Mouse (Mus musculus): ENCODE results near the gene Rptor. TPM values are rescaled to one million over a fixed set of nuclear protein-coding genes. Genes with fewer than 3 reads are reported as not detected.

The Rptor gene
- polyA plus RNA-seq, 1 experiment from 2014 or later: 18.3 TPM

DNA sequence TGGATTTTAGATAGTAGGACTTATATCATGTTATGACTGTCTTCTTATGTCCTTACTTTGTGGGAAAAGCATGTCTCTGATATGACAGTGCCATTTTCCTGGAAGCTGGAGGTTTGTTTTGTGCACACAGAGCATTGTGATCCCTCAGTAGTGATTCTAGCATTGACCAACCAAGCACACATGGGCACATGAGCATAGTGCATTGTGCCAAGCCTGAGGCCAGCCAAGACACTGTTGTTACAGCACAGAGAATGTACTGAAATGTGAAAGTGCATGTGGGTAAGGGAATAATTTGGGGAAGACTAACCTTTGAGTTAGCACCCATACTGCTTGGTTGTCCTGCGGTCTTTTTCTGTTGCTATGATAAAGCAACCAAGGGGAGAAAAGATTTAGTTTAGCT, 191.3 kb downstream of the Rptor start:
- Histone ChIP-seq H3K4me2 (replicated peaks) (no peak overlapping the region), H3K9me3 (no peaks in the 10 kb centered on the region), H3K36me3 (no peaks in the 10 kb centered on the region), H3K27me3 (no peaks in the 10 kb centered on the region), H3K9ac (replicated peaks) (no peak overlapping the region), H3K4me3 (no peak overlapping the region), H3K4me1 (peaks cover 6% of the 10 kb centered on the region), H3K27ac (replicated peaks) (no peak overlapping the region)
- no peak for ATAC-seq (ENCODE audit: low FRiP score, low read depth)
- WGBS: 96% methylated on average over 1 of the region's 1 CpGs

DNA sequence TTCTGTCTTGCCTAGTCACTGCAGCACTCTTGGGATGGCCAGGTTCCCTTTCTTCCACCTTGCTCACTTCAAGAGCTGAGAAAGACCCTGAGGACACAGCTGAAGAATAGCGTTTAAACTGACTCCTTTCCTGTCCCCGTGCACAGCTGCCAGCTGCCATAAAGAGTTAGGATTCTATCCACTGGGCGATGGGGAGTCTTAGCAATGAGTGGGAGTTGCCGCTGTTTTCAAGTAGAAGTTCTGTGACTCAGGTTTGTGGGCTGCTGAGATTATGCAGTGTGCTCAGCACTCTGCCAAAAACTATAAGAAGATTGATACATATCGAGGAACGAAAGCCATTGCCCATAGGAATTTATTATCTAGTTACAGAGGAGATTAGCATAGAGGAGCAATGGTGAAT, 192.0 kb downstream of the Rptor start:
- WGBS: 88% methylated on average over 6 of the region's 6 CpGs
- H3K36me3 ChIP-seq: no peaks in the 10 kb centered on the region
- H3K9ac ChIP-seq (replicated peaks): no peak overlapping the region
- no peaks in the 10 kb centered on the region for H3K9me3 ChIP-seq
- no peak for ATAC-seq (ENCODE audit: low FRiP score, low read depth)
- H3K4me1 ChIP-seq: peaks cover 2% of the 10 kb centered on the region
- no peak overlapping the region for H3K4me3 ChIP-seq
- no peak overlapping the region for H3K4me2 ChIP-seq (replicated peaks)
- H3K27me3 ChIP-seq: no peaks in the 10 kb centered on the region
- H3K27ac ChIP-seq (replicated peaks): no peak overlapping the region

DNA sequence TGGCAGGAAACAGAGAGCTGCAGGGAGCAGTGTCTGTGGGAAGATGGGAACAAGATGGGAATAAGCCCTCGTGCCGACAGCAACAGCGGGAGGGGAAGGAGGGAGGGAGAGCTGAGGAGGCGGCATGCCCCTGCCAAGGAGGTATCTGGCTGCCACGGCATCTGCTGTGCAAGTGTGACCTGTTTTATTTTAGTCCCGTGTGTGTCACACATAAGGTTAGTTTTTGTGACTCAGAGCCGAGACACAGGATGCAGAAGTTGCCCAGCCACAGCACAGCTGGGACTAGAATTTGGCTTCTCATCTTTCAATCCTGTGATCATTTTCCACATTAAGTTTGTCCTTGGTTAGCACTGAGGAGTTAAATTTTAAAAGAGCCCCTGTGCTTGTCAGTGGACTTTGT, 193.7 kb downstream of the Rptor start:
- no peak for ATAC-seq (ENCODE audit: low FRiP score, low read depth)
- Histone ChIP-seq H3K4me3 (no peak overlapping the region), H3K27me3 (no peaks in the 10 kb centered on the region), H3K36me3 (no peaks in the 10 kb centered on the region), H3K9ac (replicated peaks) (no peak overlapping the region), H3K4me1 (no peaks in the 10 kb centered on the region; the same call in 1 of the 2 replicates), H3K27ac (replicated peaks) (no peak overlapping the region), H3K4me2 (replicated peaks) (no peak overlapping the region), H3K9me3 (no peaks in the 10 kb centered on the region)
- WGBS: 68% methylated on average over 7 of the region's 7 CpGs

DNA sequence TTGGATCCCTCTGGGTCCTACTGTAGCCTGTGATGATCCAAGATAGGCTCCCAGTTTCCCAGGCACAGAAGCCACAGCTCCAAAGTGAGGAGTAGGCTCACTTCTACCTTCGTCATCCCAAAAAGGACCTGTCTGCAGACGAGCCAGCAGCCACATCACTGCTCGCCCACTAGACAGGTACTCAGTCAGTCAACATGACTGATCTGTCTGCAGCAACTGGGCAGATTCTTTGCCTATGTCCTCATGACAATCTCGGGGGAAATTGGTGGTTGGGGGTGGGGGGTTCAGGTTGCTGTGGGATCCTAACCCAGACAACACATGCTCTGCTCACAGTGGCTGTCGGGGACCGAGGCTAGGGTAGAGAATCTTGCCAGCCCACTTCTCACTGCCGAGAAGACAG, 194.1 kb downstream of the Rptor start:
- 89% methylated on average over 7 of the region's 7 CpGs for WGBS
- ATAC-seq (ENCODE audit: low FRiP score, low read depth): no peak
- Histone ChIP-seq H3K9ac (replicated peaks) (no peak overlapping the region), H3K36me3 (no peaks in the 10 kb centered on the region), H3K4me3 (no peak overlapping the region), H3K27ac (replicated peaks) (no peak overlapping the region), H3K4me1 (no peaks in the 10 kb centered on the region; the same call in 1 of the 2 replicates), H3K27me3 (no peaks in the 10 kb centered on the region), H3K9me3 (no peaks in the 10 kb centered on the region), H3K4me2 (replicated peaks) (no peak overlapping the region)

DNA sequence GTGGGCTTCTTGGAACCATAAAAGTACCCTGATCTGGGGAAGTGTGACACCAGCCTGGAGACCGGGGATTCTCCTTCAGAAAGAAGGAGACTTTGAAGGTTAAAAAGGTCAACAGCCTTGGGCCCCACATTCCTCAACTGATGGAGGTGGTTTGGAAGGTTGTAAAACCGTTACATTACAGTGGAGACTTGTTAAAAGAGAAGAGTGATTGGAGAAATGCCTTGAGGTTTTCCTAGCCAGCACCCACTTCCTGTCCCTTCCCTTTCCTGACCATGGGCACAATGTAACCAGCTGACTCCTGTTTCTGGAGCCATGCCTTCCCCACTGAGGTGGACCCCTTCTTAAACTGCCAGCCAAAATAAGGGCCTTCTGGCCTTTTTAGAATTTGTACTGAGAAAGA, 196.8 kb downstream of the Rptor start:
- WGBS: 82% methylated on average over 2 of the region's 2 CpGs
- no peak for ATAC-seq (ENCODE audit: low FRiP score, low read depth)
- no peaks in the 10 kb centered on the region for H3K27me3 ChIP-seq

DNA sequence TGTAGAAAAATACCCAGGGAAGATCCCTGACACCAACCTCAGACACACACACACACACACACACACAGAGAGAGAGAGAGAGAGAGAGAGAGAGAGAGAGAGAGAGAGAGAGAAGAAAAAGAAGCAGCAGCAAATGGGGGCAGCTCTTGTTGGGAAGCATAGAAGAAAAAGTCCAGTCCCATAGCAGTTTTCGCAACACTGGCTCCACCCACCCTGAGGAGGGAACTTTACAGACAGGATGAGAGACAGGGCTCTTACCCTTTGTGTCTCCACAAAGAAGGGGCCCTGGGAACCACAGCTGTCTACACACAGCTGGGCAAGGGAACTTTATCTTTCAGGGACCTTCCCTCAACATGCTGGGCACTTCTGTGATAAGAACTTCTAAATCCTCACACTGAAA, 199.2 kb downstream of the Rptor start:
- Histone ChIP-seq H3K4me1 (peaks cover 5% of the 10 kb centered on the region; the same call in 1 of the 2 replicates), H3K9me3 (no peaks in the 10 kb centered on the region), H3K36me3 (no peaks in the 10 kb centered on the region), H3K4me3 (no peak overlapping the region), H3K27ac (replicated peaks) (0 out of 2 replicates have a peak overlapping the region, but pooled peaks have one; percentile 5), H3K27me3 (no peaks in the 10 kb centered on the region), H3K4me2 (replicated peaks) (no peak overlapping the region), H3K9ac (replicated peaks) (no peak overlapping the region)
- no peak for ATAC-seq (ENCODE audit: low FRiP score, low read depth)
- WGBS: 76% methylated on average over 1 of the region's 1 CpGs

More for the DNA sequence above, 196.8 kb downstream of the Rptor start:
- H3K4me3 ChIP-seq: no peak overlapping the region
- no peaks in the 10 kb centered on the region for H3K36me3 ChIP-seq
- H3K4me2 ChIP-seq (replicated peaks): no peak overlapping the region
- H3K9me3 ChIP-seq: no peaks in the 10 kb centered on the region
- no peak overlapping the region for H3K9ac ChIP-seq (replicated peaks)
- no peak overlapping the region for H3K27ac ChIP-seq (replicated peaks)
- peaks cover 5% of the 10 kb centered on the region; the same call in 1 of the 2 replicates for H3K4me1 ChIP-seq

DNA sequence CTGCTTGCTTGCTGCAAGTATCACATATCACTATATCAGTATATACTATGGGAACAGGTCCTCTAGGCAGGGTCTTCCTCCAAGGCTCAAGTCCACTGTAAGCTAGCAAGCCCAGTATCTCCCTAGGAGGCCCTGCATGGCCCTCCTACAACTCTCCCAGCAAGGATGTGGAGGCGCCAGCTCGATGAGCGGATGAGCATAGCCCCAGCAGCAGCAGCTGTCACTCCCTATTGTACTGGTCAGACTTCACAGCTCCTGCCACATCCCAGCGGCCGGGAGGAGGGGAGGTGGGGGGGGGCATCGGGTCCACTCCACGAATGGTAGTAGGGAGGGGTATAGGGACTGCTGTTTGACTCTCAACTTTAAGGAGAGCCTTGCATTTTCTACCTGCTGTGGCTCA, 200.2 kb downstream of the Rptor start:
- Histone ChIP-seq H3K4me2 (replicated peaks) (no peak overlapping the region), H3K4me3 (no peak overlapping the region), H3K27ac (replicated peaks) (no peak overlapping the region), H3K9me3 (no peaks in the 10 kb centered on the region), H3K27me3 (no peaks in the 10 kb centered on the region), H3K4me1 (peaks cover 8% of the 10 kb centered on the region; the same call in 1 of the 2 replicates), H3K36me3 (peaks cover 3% of the 10 kb centered on the region; the same call in 1 of the 2 replicates), H3K9ac (replicated peaks) (no peak overlapping the region)
- no peak for ATAC-seq (ENCODE audit: low FRiP score, low read depth)
- 58% methylated on average over 7 of the region's 7 CpGs for WGBS

DNA sequence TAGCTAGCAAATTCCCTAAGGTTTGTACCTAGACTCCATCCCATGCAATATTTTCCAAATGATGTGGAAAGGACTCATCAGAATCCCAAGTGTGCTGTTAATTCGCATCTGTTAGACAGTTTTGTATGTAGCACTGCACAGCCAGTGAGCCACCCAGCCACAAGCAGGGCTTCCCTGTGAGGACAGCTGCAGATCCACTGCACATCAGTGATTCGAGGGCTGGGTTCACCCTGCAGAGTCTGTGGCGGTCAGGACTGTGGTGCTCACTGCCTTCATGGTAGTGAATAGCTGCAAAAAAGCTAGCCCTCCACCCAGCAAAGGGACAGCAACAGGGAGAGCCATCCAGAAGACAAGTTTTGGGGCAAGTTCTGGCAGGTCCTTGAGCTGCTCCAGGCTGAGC, 201.7 kb downstream of the Rptor start:
- Histone ChIP-seq H3K9ac (replicated peaks) (no peak overlapping the region), H3K36me3 (peaks cover 7% of the 10 kb centered on the region; the same call in 1 of the 2 replicates), H3K4me2 (replicated peaks) (no peak overlapping the region), H3K4me1 (peaks cover 8% of the 10 kb centered on the region; the same call in 1 of the 2 replicates), H3K27me3 (no peaks in the 10 kb centered on the region), H3K27ac (replicated peaks) (0 out of 2 replicates have a peak overlapping the region, but pooled peaks have one; percentile 11), H3K4me3 (no peak overlapping the region), H3K9me3 (no peaks in the 10 kb centered on the region)
- no peak for ATAC-seq (ENCODE audit: low FRiP score, low read depth)
- WGBS: 90% methylated on average over 3 of the region's 3 CpGs

DNA sequence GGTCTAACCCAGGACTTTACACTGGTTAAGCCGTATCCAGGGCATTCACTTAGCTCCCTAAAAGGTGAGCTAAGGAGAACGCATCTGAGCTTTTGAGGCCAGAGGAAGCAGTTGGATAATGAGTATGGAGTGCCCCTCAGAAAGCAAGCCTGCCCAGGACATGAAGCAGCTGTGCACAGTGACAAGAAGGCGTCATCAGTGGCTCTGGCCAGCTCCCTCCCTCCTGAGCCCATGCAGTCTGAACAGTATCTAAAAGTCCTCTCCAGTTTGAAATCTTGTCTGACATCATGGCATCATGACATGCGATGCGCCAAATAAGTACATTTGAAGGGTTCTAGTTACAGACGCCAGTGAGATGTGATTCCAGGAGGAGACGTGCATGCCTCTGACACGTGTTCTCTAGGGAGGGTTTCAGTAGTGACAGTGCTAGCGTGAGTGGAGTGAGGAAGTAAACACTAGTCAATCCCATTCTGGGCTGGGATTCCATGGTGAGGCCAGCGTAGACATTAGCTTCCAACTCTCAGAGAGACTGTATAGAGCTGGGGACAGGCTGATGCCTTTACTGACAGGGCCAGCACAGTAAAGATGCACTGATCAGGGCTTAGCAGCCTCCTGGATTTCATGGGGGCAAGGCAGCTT, 202.5 kb downstream of the Rptor start:
- no peak overlapping the region for H3K27ac ChIP-seq (replicated peaks)
- H3K4me2 ChIP-seq (replicated peaks): no peak overlapping the region
- no peaks in the 10 kb centered on the region for H3K27me3 ChIP-seq
- peaks cover 12% of the 10 kb centered on the region; the same call in 1 of the 2 replicates for H3K36me3 ChIP-seq
- no peak overlapping the region for H3K9ac ChIP-seq (replicated peaks)
- H3K9me3 ChIP-seq: no peaks in the 10 kb centered on the region
- 94% methylated on average over 10 of the region's 10 CpGs for WGBS
- H3K4me1 ChIP-seq: peaks cover 8% of the 10 kb centered on the region; the same call in 1 of the 2 replicates
- ATAC-seq (ENCODE audit: low FRiP score, low read depth): no peak
- H3K4me3 ChIP-seq: no peak overlapping the region

DNA sequence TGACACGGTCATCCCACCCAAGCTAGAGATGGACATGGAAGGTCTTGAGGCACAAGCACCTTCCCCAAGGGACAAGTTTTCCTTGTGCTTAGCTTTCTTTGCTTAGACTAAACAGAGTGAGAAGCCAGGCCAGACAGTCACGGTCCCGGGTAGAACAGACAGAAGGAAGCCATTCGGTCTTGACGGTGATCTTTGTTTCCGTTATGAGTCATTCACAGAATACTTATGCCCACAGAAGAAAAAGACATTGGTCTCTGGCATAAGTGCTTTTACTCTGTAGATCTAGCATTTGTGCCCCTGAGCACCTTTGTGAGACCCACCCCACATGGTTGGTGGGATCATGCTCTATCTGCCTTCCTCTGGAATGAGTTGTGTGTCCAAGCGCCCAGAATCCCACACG, 203.8 kb downstream of the Rptor start:
- 93% methylated on average over 8 of the region's 8 CpGs for WGBS

DNA sequence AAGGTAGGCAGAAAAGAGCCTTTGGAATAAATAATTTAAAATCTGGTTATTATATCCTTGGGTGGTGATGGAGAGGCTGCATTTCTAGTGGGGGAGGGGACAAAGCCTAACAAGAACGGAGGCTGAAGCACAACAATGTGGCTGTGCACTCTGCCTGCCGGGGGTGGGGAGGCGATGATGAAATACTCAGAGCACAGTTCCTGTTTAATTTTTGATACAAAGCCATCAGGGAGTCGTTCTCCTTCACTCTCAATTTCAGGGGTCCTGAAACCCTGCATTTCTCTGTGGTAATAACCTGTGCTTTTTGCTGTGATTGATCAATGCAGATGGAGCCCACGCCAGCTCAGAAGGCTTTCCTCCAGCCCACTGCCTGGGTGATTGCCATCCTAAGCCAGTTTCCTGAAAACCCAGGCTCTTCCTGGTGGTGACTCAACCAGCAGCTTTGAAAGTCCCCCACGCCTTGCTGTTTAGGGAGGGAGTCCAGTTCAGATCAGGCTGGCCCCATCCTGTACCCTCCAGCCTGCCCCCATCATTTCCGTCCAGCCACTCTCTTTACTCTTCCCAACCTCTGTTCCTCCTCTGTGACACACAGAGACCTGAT, 204.8 kb downstream of the Rptor start:
- 80% methylated on average over 7 of the region's 7 CpGs for WGBS
- Histone ChIP-seq H3K9me3 (no peaks in the 10 kb centered on the region), H3K4me1 (peaks cover 8% of the 10 kb centered on the region; the same call in 1 of the 2 replicates), H3K4me2 (replicated peaks) (no peak overlapping the region), H3K27me3 (no peaks in the 10 kb centered on the region), H3K9ac (replicated peaks) (no peak overlapping the region), H3K27ac (replicated peaks) (peak overlapping the region; percentile 7), H3K36me3 (peaks cover 19% of the 10 kb centered on the region; the same call in 1 of the 2 replicates), H3K4me3 (no peak overlapping the region)
- ATAC-seq (ENCODE audit: low FRiP score, low read depth): no peak

More for the DNA sequence above, 203.8 kb downstream of the Rptor start:
- H3K9ac ChIP-seq (replicated peaks): no peak overlapping the region
- H3K4me2 ChIP-seq (replicated peaks): no peak overlapping the region
- H3K27me3 ChIP-seq: no peaks in the 10 kb centered on the region
- H3K27ac ChIP-seq (replicated peaks): no peak overlapping the region; the same call in 1 of the 2 replicates
- peaks cover 8% of the 10 kb centered on the region; the same call in 1 of the 2 replicates for H3K4me1 ChIP-seq
- no peak for ATAC-seq (ENCODE audit: low FRiP score, low read depth)
- H3K4me3 ChIP-seq: no peak overlapping the region
- peaks cover 15% of the 10 kb centered on the region; the same call in 1 of the 2 replicates for H3K36me3 ChIP-seq
- H3K9me3 ChIP-seq: no peaks in the 10 kb centered on the region

DNA sequence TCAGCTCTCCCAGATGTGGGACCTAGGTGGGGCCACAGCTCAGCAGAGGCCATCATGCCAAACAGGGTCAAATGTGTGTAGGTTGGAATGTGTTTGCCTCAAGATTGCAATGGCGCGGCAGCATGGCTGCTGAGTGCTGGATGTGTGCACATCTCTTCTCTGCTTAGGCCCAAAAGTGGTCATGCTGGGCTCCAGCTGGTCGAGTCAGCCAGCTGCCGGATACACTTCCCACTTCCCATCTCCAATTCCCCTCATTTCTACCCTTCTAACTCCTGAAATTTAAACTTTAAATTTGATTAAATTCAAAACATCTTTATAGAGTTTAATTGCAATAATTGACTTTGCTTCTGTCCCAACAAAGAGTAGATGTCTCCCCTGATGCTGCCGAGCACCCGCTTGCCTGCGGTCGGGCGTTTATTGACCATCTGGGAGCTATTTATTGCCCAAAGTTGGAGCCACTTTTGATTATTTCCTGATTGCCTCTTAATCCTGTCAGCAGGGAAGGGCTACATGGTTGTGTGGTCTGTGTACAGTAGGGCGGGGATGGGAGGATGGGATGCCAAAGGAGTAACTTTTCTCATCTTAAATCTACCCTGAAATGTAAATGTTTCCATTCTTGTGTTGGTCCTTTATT, 206.1 kb downstream of the Rptor start:
- 94% methylated on average over 10 of the region's 10 CpGs for WGBS
- no peak overlapping the region for H3K9ac ChIP-seq (replicated peaks)
- peaks cover 20% of the 10 kb centered on the region for H3K36me3 ChIP-seq

More for the DNA sequence above, 206.1 kb downstream of the Rptor start:
- Histone ChIP-seq H3K9me3 (no peaks in the 10 kb centered on the region), H3K27me3 (no peaks in the 10 kb centered on the region), H3K4me3 (no peak overlapping the region), H3K4me1 (0 out of 2 replicates have a peak, but pooled peaks cover 3% of the 10 kb centered on the region), H3K4me2 (replicated peaks) (no peak overlapping the region), H3K27ac (replicated peaks) (no peak overlapping the region)
- no peak for ATAC-seq (ENCODE audit: low FRiP score, low read depth)

Measured in midbrain, embryonic 12.5 days (tissue).